Comparison of ENCODE assay signal across 13 mouse cellular contexts in the genomic region with DNA sequence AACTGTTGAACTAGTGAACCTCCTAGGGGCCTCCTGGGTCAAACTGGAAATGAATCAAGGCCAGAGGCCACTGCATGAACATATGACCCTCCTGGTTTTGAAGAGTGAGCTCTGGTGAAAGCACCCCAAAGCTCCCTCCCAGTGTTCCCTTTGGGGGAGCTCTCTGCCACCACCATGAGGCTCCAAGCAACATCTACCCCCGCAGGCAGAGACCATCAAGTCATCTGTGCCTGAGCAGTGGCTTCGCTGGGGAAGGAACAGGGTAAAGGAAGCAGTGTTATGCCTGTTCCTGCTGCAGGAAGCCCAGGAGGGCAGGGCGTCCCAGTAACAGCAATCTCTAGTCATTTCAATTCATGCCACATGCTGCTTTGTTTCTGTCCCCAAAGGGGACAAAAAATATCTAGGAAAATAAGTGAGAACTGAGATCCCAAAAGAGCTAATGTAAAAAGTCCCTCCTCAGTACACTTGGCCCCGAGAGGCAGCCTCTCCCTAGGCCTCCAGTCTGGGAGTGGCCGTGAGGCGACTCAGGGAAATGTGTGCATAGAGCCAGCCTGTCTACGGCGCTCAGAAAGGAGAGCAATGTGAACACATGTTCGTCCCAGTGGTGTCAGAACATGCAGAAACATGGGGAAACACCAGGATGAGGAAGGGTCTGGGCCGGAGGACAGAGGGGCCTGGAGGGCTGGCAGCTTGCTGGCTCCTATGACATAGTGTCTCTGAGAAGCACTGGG.
DNase-seq lines count a peak whose midpoint lies in the region; ATAC-seq and TF ChIP-seq lines count a peak whose summit lies in the region.
"Had no signal": no experiment of that assay in that cellular context is flagged by ENCODE, and none has a peak within 500 bp of the region (broad histone marks: within the 10 kb centered on the region; RNA-seq: fewer than 3 reads in every experiment).

No protein-coding gene starts in this region.

- no peaks in the 10 kb centered on the region for H3K9me3 ChIP-seq in hindbrain, embryonic 11.5 days (ENCODE audit: control insufficient read depth, low read length)
- no peaks in the 10 kb centered on the region for H3K9me3 ChIP-seq in hindbrain, embryonic 12.5 days (replicated peaks)
- H3K9me3 ChIP-seq: liver, embryonic 15.5 days had no signal

- no peak for TF ChIP-seq POLR2A in thymus, adult 2 months (IDR thresholded peaks at IDR 0.05; ENCODE audit: control insufficient read depth, extremely low read depth, insufficient read depth, low read length, poor library complexity)

- peak; percentile 12 for DNase-seq in adrenal gland, postnatal 14 days
- no peak for DNase-seq in adrenal gland, adult 2 months
- DNase-seq in hindbrain, embryonic 11.5 days (ENCODE audit: low spot score) = no peak
- no peak for DNase-seq in thymus, adult 2 months
- DNase-seq in thymus, postnatal 10 days (ENCODE audit: low spot score in 2 of 2) = no peak
- DNase-seq in thymus, postnatal 4 days = peak; percentile 44
- DNase-seq in testis, postnatal 14 days (ENCODE audit: low spot score) = no peak
- DNase-seq: cerebellum, adult 11 months; right cerebral cortex, postnatal 25 days had no signal

- H3K4me3 ChIP-seq in hindbrain, embryonic 11.5 days (ENCODE audit: low read depth, low read length) = no peak overlapping the region
- H3K4me3 ChIP-seq in hindbrain, embryonic 12.5 days = no peak overlapping the region
- H3K4me3 ChIP-seq in thymus, adult 2 months (ENCODE audit: control insufficient read depth, insufficient read depth, low read length) = no peak overlapping the region
- H3K4me3 ChIP-seq: erythroblast, embryonic 14.5 days; liver, embryonic 15.5 days; myocyte had no signal

- H3K36me3 ChIP-seq in hindbrain, embryonic 11.5 days (ENCODE audit: control insufficient read depth, insufficient read depth, low read length) = no peaks in the 10 kb centered on the region
- H3K36me3 ChIP-seq in hindbrain, embryonic 12.5 days = 0 out of 2 replicates have a peak, but pooled peaks cover 3% of the 10 kb centered on the region
- H3K36me3 ChIP-seq in thymus, adult 2 months (ENCODE audit: control insufficient read depth, insufficient read depth, low read length) = 0 out of 2 replicates have a peak, but pooled peaks cover 5% of the 10 kb centered on the region
- H3K36me3 ChIP-seq: liver, embryonic 15.5 days had no signal

- no peaks in the 10 kb centered on the region; the same call in none of the 2 replicates for H3K27me3 ChIP-seq in hindbrain, embryonic 11.5 days (ENCODE audit: control insufficient read depth, insufficient read depth, low read length)
- H3K27me3 ChIP-seq in hindbrain, embryonic 12.5 days = peaks cover 13% of the 10 kb centered on the region; the same call in 1 of the 2 replicates
- H3K27me3 ChIP-seq in thymus, adult 2 months (ENCODE audit: control insufficient read depth, insufficient read depth, low read length) = no peaks in the 10 kb centered on the region
- H3K27me3 ChIP-seq: liver, embryonic 15.5 days had no signal

- no peaks in the 10 kb centered on the region; the same call in 1 of the 2 replicates for H3K4me1 ChIP-seq in hindbrain, embryonic 11.5 days (replicated peaks; ENCODE audit: control insufficient read depth, insufficient read depth, low read length)
- H3K4me1 ChIP-seq in hindbrain, embryonic 12.5 days = no peaks in the 10 kb centered on the region
- H3K4me1 ChIP-seq in thymus, adult 2 months (replicated peaks; ENCODE audit: control insufficient read depth, insufficient read depth, low read length) = peaks cover 22% of the 10 kb centered on the region
- H3K4me1 ChIP-seq: liver, embryonic 15.5 days had no signal

- H3K4me2 ChIP-seq in hindbrain, embryonic 11.5 days (replicated peaks; ENCODE audit: low read depth, low read length) = no peak overlapping the region
- H3K4me2 ChIP-seq in hindbrain, embryonic 12.5 days (replicated peaks) = no peak overlapping the region
- H3K4me2 ChIP-seq: liver, embryonic 15.5 days had no signal

- no peak overlapping the region for H3K9ac ChIP-seq in hindbrain, embryonic 11.5 days (ENCODE audit: low read depth, low read length)
- H3K9ac ChIP-seq in hindbrain, embryonic 12.5 days = no peak overlapping the region
- H3K9ac ChIP-seq: liver, embryonic 15.5 days had no signal

- 85% methylated on average over 10 of the region's 10 CpGs for WGBS in hindbrain, embryonic 11.5 days
- 80% methylated on average over 10 of the region's 10 CpGs for WGBS in hindbrain, embryonic 12.5 days
- WGBS in thymus, adult 2 months = 69% methylated on average over 10 of the region's 10 CpGs

- ATAC-seq in hindbrain, embryonic 11.5 days (ENCODE audit: low FRiP score) = no peak
- no peak for ATAC-seq in hindbrain, embryonic 12.5 days (ENCODE audit: low FRiP score)

- 0 out of 2 replicates have a peak overlapping the region, but pooled peaks have one; percentile 10 for H3K27ac ChIP-seq in hindbrain, embryonic 11.5 days (ENCODE audit: low read depth, low read length)
- no peak overlapping the region for H3K27ac ChIP-seq in hindbrain, embryonic 12.5 days
- peak overlapping the region; percentile 24; the same call in 1 of the 2 replicates for H3K27ac ChIP-seq in thymus, adult 2 months (ENCODE audit: control insufficient read depth, insufficient read depth, low read length)
- H3K27ac ChIP-seq: liver, embryonic 15.5 days had no signal

- no peak for TF ChIP-seq CTCF in thymus, adult 2 months (IDR thresholded peaks at IDR 0.05; ENCODE audit: borderline replicate concordance, control insufficient read depth, extremely low read depth, insufficient read depth, low read length, poor library complexity)

Comparison
In these comparisons a context has a peak if more than half of its experiments do, and no peak if none do; other contexts are left out.
1. DNase-seq: peak in adrenal gland, postnatal 14 days (single experiment) and thymus, postnatal 4 days (single experiment); none in adrenal gland, adult 2 months (single experiment), hindbrain, embryonic 11.5 days (single experiment), thymus, adult 2 months (single experiment), thymus, postnatal 10 days (0 of 2) and testis, postnatal 14 days (single experiment).